Mouse (Mus musculus) heart, adult 8-10 months (tissue): ENCODE data around the gene Pabpc4. TPM values are rescaled to one million over a fixed set of nuclear protein-coding genes. Genes with fewer than 3 reads are reported as not detected.

Experiments used
- DNase-seq: peaks from one replicate; pipeline ENCODE4 v3.0.0; 2022; ENCODE audit warnings: low spot score
- total RNA-seq, 4 experiments: library from RNA; stranded (reverse); gene quantifications; 2 replicates each; pipeline ENCODE4 v1.2.4; 2022

The Pabpc4 gene
- total RNA-seq, 4 experiments from 2014 or later = 323 to 392 (median 367) TPM

DNA sequence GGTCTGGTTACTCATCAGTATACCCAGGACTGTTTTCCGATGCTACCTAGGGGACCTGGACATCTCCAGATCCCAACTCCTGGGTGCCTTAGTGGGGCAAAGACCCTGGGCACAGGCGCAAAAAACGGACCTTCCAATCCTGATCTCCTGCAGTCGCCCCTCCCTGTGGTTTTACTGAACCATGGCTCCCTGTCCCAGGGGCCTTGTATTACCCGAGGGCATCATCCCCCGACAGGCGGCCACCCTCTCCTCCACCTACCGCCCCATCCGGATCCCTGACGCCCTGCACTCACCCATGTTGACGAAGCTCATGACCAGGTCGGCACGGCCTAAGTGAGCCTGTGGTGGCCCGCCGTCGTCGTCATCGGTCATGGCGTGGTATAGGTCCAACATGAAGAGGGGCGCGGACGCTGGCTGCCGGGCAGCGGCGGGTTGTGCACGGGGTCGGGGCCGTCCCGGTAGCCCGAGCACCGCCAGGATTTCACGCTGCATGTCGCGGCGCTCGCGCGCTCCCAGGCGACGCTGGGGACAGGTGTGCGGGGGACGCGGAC lies 80.0 kb downstream of the Pabpc4 start:
- no peak for DNase-seq

GRCm38 (mm10) chr4:123342642-123343470 lies 80.7 kb downstream of the Pabpc4 start, which contains the start of gene Bmp8a:
Gene Bmp8a (minus strand): TSS chr4:123343252.
- DNase-seq = peak; percentile 31

DNA sequence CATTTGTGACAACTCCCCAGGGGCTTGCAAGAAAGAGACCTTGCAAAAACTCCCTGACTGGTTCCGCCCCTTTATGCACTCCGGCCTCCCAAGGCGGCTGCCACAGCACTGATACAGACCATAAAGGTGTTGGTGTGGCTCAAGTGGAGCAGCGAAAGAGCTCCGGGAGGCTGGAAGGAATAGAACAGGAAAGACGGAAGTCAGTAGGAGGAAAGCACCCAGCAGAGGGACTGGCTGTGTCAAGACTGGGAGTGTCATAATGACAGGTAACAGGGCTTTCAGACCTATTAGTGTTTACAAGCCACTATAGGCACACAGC lies 81.3 kb downstream of the Pabpc4 start:
- no peak for DNase-seq

Other genes with a start within 250 kb of the Pabpc4 start
- gene Trit1, start 245.8 kb upstream of the Pabpc4 start, total RNA-seq = 1 to 10 TPM; 5.6 to 8.0 (median 6.6) TPM
- not detected for gene Bmp8b, start 157.2 kb upstream of the Pabpc4 start, total RNA-seq
- not detected for gene Oxct2b, start 146.1 kb upstream of the Pabpc4 start, total RNA-seq
- gene Ppie, start 122.4 kb upstream of the Pabpc4 start, total RNA-seq = 10 to 100 TPM; 22.0 to 27.8 (median 24.1) TPM
- under 1 TPM; 0.14 to 0.25 (median 0.19) TPM for gene Hpcal4, start 79.1 kb upstream of the Pabpc4 start, total RNA-seq
- gene Nt5c1a, start 60.8 kb upstream of the Pabpc4 start, total RNA-seq = 10 to 100 TPM; 48.9 to 75.3 (median 70.1) TPM
- gene Heyl, start 28.8 kb upstream of the Pabpc4 start, total RNA-seq = 10 to 100 TPM in 3 of 4 experiments, 1 to 10 TPM in 1; 9.7 to 11.7 (median 10.9) TPM
- gene Oxct2a, start 61.3 kb downstream of the Pabpc4 start, total RNA-seq = not detected
- not detected for gene Bmp8a, start 80.9 kb downstream of the Pabpc4 start, total RNA-seq